Mouse (Mus musculus): ENCODE results near the gene Enpp3. TPM values are rescaled to one million over a fixed set of nuclear protein-coding genes. Genes with fewer than 3 reads are reported as not detected.

The Enpp3 gene
- total and polyA plus RNA-seq, 3 experiments = 0.04 to 0.24 (median 0.08) TPM

DNA sequence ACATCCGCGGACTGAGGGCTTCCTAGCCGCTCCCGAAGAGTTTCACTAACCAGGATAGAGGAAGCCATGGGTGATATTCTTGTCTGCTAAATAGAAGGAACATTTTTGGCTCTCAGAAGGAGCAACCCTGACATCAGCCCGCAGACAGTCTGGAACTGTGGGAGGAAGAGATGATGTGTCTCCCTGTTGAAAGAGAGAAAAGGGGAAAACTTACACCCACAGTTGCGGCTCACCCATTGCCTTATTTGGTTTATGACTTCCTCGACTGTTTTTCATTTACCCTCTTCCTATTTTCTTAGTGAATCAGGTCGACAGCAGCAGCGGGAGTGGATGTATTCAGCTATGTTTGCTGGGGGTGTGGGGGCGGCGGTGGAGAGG, 64.0 kb downstream of the Enpp3 start:
- H3K36me3 ChIP-seq (replicated peaks in 1 of 2; ENCODE audit: control insufficient read depth in 1 of 2, insufficient read depth in 1 of 2, low read length in 1 of 2) = no peaks in the 10 kb centered on the region
- H3K4me1 ChIP-seq (ENCODE audit: control insufficient read depth in 1 of 2, insufficient read depth in 2 of 2) = peaks cover 0 to 9% of the 10 kb centered on the region in 2 experiments; a peak in 3 of 4 replicates
- dilution Hi-C loops (cut with MboI; ENCODE audit: extremely low pct_ligation_motif_present, extremely low pct_unique_long_range_greater_than_20kb, low sequenced_read_pairs) = no loop called here
- no peaks in the 10 kb centered on the region for H3K9me3 ChIP-seq (replicated peaks; ENCODE audit: low read length)
- H3K9ac ChIP-seq (ENCODE audit: insufficient read depth, low read depth) = no peak overlapping the region
- no peak overlapping the region for H3K4me2 ChIP-seq (ENCODE audit: insufficient read depth, low read depth, poor library complexity, severe bottlenecking)
- no peak for DNase-seq (ENCODE audit: extremely low read depth)
- no peak for TF ChIP-seq MXI1 (IDR thresholded peaks at IDR 0.05; ENCODE audit: low read depth, low read length)
- TF ChIP-seq MYC (IDR thresholded peaks at IDR 0.05; ENCODE audit: low read depth, low read length) = no peak
- no peak for TF ChIP-seq USF2 (conservative IDR thresholded peaks at IDR 0.05; ENCODE audit: low read depth, low read length)
- no peak for TF ChIP-seq ZC3H11A (IDR thresholded peaks at IDR 0.05; ENCODE audit: low read depth, low read length)
- no peak for TF ChIP-seq CHD2 (IDR thresholded peaks at IDR 0.05; ENCODE audit: low read length)
- no peak for TF ChIP-seq BHLHE40 (IDR thresholded peaks at IDR 0.05; ENCODE audit: low read depth, low read length)
- no peak for TF ChIP-seq ETS1 (conservative IDR thresholded peaks at IDR 0.05; ENCODE audit: low read depth, low read length)
- no peak for TF ChIP-seq TCF12 (IDR thresholded peaks at IDR 0.05; ENCODE audit: low read depth, low read length)
- no peak for TF ChIP-seq GABPA (IDR thresholded peaks at IDR 0.05; ENCODE audit: insufficient replicate concordance, low read depth, low read length)
- no peak for TF ChIP-seq JUND (conservative IDR thresholded peaks at IDR 0.05; ENCODE audit: low read depth, low read length)
- TF ChIP-seq CTCF (conservative IDR thresholded peaks at IDR 0.05 in 1 of 2, IDR thresholded peaks at IDR 0.05 in 1 of 2; ENCODE audit: low read depth in 2 of 2, low read length in 2 of 2) = no peak
- TF ChIP-seq MAZ (IDR thresholded peaks at IDR 0.05; ENCODE audit: low read depth, low read length) = no peak
- TF ChIP-seq RAD21 (IDR thresholded peaks at IDR 0.05; ENCODE audit: low read depth, low read length) = no peak
- no peak for TF ChIP-seq NRF1 (IDR thresholded peaks at IDR 0.05; ENCODE audit: low read depth, low read length)
- TF ChIP-seq SMC3 (IDR thresholded peaks at IDR 0.05; ENCODE audit: low read depth, low read length) = no peak
- H3K4me3 ChIP-seq (replicated peaks in 1 of 3; ENCODE audit: low read depth in 2 of 3, low read length in 2 of 3, poor library complexity in 1 of 3) = no peak overlapping the region
- H3K27me3 ChIP-seq (replicated peaks) = no peaks in the 10 kb centered on the region
- H3K79me2 ChIP-seq (replicated peaks; ENCODE audit: control insufficient read depth, extremely low read depth, insufficient read depth, poor library complexity, severe bottlenecking) = no peaks in the 10 kb centered on the region
- no peak overlapping the region for H3K27ac ChIP-seq (ENCODE audit: insufficient read depth, low read depth)
- in situ Hi-C loops (cut with MboI; ENCODE audit: low pct_ligation_motif_present, low pct_unique_long_range_greater_than_20kb, low sequenced_read_pairs) = no loop called here

DNA sequence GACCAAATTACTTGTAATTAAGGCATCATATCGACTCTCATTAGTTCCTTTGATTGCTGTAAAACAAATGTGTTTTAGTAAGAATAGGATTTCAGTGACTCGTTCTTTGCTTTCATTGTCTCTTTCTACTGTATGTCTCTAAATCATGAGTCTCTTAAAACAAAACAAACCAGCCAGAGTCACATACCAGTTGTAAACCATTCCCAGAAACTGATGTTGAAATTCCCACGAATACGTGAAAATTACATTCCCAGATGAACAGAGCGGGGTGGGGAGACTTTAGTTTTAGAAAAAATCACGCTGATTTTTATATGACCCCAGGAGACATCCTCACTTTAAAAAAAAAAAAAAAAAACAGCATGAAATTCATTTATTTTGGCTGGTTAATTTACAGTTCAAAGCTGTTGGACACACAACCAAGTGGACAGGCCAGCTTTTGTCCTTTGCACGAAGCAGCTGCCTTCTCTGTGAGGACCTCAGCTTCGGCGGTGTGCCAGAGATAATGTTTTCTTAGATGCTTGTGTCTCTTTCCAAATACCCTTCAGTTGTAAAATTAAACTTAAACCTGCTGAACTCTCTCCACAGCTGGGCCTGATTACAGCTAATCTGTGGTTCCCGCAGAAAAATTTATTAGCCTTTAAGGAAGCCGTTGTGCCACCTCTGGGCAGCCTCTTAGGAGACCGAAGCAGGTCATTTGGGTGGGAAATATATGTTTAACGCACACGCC, 64.5 kb downstream of the Enpp3 start:
- Histone ChIP-seq H3K4me1 (ENCODE audit: control insufficient read depth in 1 of 2, insufficient read depth in 2 of 2) (peaks cover 0 to 9% of the 10 kb centered on the region in 2 experiments; a peak in 3 of 4 replicates), H3K36me3 (replicated peaks in 1 of 2; ENCODE audit: control insufficient read depth in 1 of 2, insufficient read depth in 1 of 2, low read length in 1 of 2) (no peaks in the 10 kb centered on the region), H3K9ac (ENCODE audit: insufficient read depth, low read depth) (no peak overlapping the region), H3K4me2 (ENCODE audit: insufficient read depth, low read depth, poor library complexity, severe bottlenecking) (no peak overlapping the region), H3K27me3 (replicated peaks) (no peaks in the 10 kb centered on the region), H3K4me3 (replicated peaks in 1 of 3; ENCODE audit: low read depth in 2 of 3, low read length in 2 of 3, poor library complexity in 1 of 3) (no peak overlapping the region), H3K27ac (ENCODE audit: insufficient read depth, low read depth) (no peak overlapping the region), H3K79me2 (replicated peaks; ENCODE audit: control insufficient read depth, extremely low read depth, insufficient read depth, poor library complexity, severe bottlenecking) (no peaks in the 10 kb centered on the region), H3K9me3 (replicated peaks; ENCODE audit: low read length) (no peaks in the 10 kb centered on the region)
- TF ChIP-seq JUN (IDR thresholded peaks at IDR 0.05; ENCODE audit: insufficient read depth, low read depth, low read length) (no peak), CTCF (conservative IDR thresholded peaks at IDR 0.05 in 1 of 2, IDR thresholded peaks at IDR 0.05 in 1 of 2; ENCODE audit: low read depth in 2 of 2, low read length in 2 of 2) (no peak), NELFE (IDR thresholded peaks at IDR 0.05; ENCODE audit: low read depth, low read length) (no peak), TBP (conservative IDR thresholded peaks at IDR 0.05; ENCODE audit: low read depth, low read length) (no peak), POLR2A (IDR thresholded peaks at IDR 0.05; ENCODE audit: low read depth, low read length) (no peak), UBTF (IDR thresholded peaks at IDR 0.05; ENCODE audit: low read depth, low read length) (no peak), CHD2 (IDR thresholded peaks at IDR 0.05; ENCODE audit: low read length) (no peak)
- no peak for DNase-seq (ENCODE audit: extremely low read depth)
- dilution Hi-C loops (cut with MboI; ENCODE audit: extremely low pct_ligation_motif_present, extremely low pct_unique_long_range_greater_than_20kb, low sequenced_read_pairs) (no loop called here), in situ Hi-C loops (cut with MboI; ENCODE audit: low pct_ligation_motif_present, low pct_unique_long_range_greater_than_20kb, low sequenced_read_pairs) (no loop called here)
